Mouse (Mus musculus) liver, embryonic 16.5 days (tissue): ENCODE results near the gene Zkscan3. TPM values are rescaled to one million over a fixed set of nuclear protein-coding genes. Genes with fewer than 3 reads are reported as not detected.
A peak's percentile ranks its signal among the peaks of the same experiment; 100 is the strongest.

Experiments
- ATAC-seq: fragments of 200-750 bp; cut with Nextera tagmentation; 2 replicates; pipeline ENCODE4 v1.8.0; 2017; ENCODE audit warnings: low read depth, mild to moderate bottlenecking, moderate number of reproducible peaks, moderate library complexity
- H3K27ac ChIP-seq: fragments of 300-500 bp; sonication (generic); 2 replicates; pipeline ENCODE4 v1.5.1; 2014; ENCODE audit warnings: mild to moderate bottlenecking, low read length
- H3K27me3 ChIP-seq: fragments of 300-500 bp; sonication (generic); 2 replicates; pipeline ENCODE4 v1.6.1; 2014; ENCODE audit warnings: low read depth, low read length, mixed read lengths; ENCODE audit not compliant: control insufficient read depth, insufficient read depth
- H3K36me3 ChIP-seq: fragments of 300-500 bp; sonication (generic); 2 replicates; pipeline ENCODE4 v1.6.1; 2014; ENCODE audit warnings: mild to moderate bottlenecking; ENCODE audit not compliant: control insufficient read depth, insufficient read depth
- H3K4me1 ChIP-seq: fragments of 300-500 bp; sonication (generic); 2 replicates; pipeline ENCODE4 v1.6.1; 2014; ENCODE audit warnings: low read depth, low read length, mixed read lengths; ENCODE audit not compliant: control insufficient read depth
- H3K4me2 ChIP-seq: fragments of 300-500 bp; sonication (generic); 2 replicates; pipeline ENCODE4 v1.6.1; 2014; ENCODE audit warnings: low read depth, low read length, mixed read lengths
- H3K4me3 ChIP-seq: fragments of 300-500 bp; sonication (generic); 2 replicates; pipeline ENCODE4 v1.5.1; 2014; ENCODE audit warnings: low read depth, mild to moderate bottlenecking, low read length
- H3K9ac ChIP-seq: fragments of 300-500 bp; sonication (generic); 2 replicates; pipeline ENCODE4 v1.6.1; 2014; ENCODE audit warnings: low read depth, low read length
- H3K9me3 ChIP-seq: fragments of 300-500 bp; sonication (generic); replicated peaks from 2 replicates; pipeline ENCODE4 v1.6.1; 2016; ENCODE audit warnings: low read length; ENCODE audit not compliant: control insufficient read depth
- WGBS: fragments of 180-500 bp; shearing (Covaris S2); extraction: QIAGEN DNeasy Blood & Tissue Kit; methylation state at CpG from one replicate; pipeline ENCODE4 v1.1.7; 2014; ENCODE audit not compliant: insufficient replicate concordance; 5-methylcytosine and 5-hydroxymethylcytosine counted together
- microRNA counts: library from miRNA; unstranded; fragments of <30 nt; microRNA quantifications from one replicate; lab custom pipeline; 2016
- microRNA-seq: library from miRNA; unstranded; fragments of <30 nt; microRNA quantifications from one replicate; pipeline ENCODE4, GENCODE M21; 2016
- polyA plus RNA-seq: library from polyadenylated mRNA; unstranded; fragments of >200 nt; fragmentation: Nextera tagmentation; extraction: Ambion mirVana; gene quantifications from 2 replicates; pipeline ENCODE4 v1.2.1, GENCODE M21; 2015

Zkscan3 gene
- polyA plus RNA-seq, 1 experiment from 2014 or later: 30.2 TPM

GRCm38 (mm10) chr13:21366635-21367034, 35.9 kb downstream of the Zkscan3 start:
- no peak overlapping the region for H3K9ac ChIP-seq
- H3K4me2 ChIP-seq: no peak overlapping the region
- H3K4me3 ChIP-seq: no peak overlapping the region
- peaks cover 7% of the 10 kb centered on the region for H3K4me1 ChIP-seq
- no peak overlapping the region for H3K27ac ChIP-seq
- H3K9me3 ChIP-seq: no peaks in the 10 kb centered on the region
- ATAC-seq: no peak
- H3K27me3 ChIP-seq: no peaks in the 10 kb centered on the region
- 59% methylated on average over 6 of the region's 6 CpGs for WGBS
- no peaks in the 10 kb centered on the region; the same call in 1 of the 2 replicates for H3K36me3 ChIP-seq

- Histone ChIP-seq H3K9ac (no peak overlapping the region), H3K9me3 (no peaks in the 10 kb centered on the region)
- no peak for ATAC-seq
These were observed 38.8 kb downstream of the Zkscan3 start for GRCm38 (mm10) chr13:21363719-21364118.

GRCm38 (mm10) chr13:21362621-21363248, 39.8 kb downstream of the Zkscan3 start, which contains the start of gene Zscan12:
Gene Zscan12, plus strand, starts transcription at chr13:21362820.
- Histone ChIP-seq H3K4me3 (peak within 1 kb of the TSS; percentile 94), H3K4me2 (peak within 1 kb of the TSS; percentile 76), H3K27me3 (no peaks in the 10 kb centered on the region), H3K4me1 (peaks cover 7% of the 10 kb centered on the region), H3K36me3 (no peaks in the 10 kb centered on the region), H3K27ac (peak within 1 kb of the TSS; percentile 59), H3K9me3 (no peaks in the 10 kb centered on the region), H3K9ac (peak within 1 kb of the TSS; percentile 86)
- under 1% methylated on average over 29 of the region's 29 CpGs for WGBS
- peak; percentile 100 for ATAC-seq

More at GRCm38 (mm10) chr13:21363719-21364118, 38.8 kb downstream of the Zkscan3 start:
- Histone ChIP-seq H3K4me2 (peak overlapping the region; percentile 76), H3K27me3 (no peaks in the 10 kb centered on the region), H3K4me1 (peaks cover 7% of the 10 kb centered on the region), H3K4me3 (peak overlapping the region; percentile 94), H3K27ac (no peak overlapping the region), H3K36me3 (no peaks in the 10 kb centered on the region; the same call in 1 of the 2 replicates)
- WGBS: 75% methylated on average over 12 of the region's 12 CpGs

GRCm38 (mm10) chr13:21350593-21350992, 52.0 kb downstream of the Zkscan3 start:
- Histone ChIP-seq H3K9ac (no peak overlapping the region), H3K4me2 (no peak overlapping the region), H3K4me3 (no peak overlapping the region), H3K27ac (no peak overlapping the region), H3K9me3 (no peaks in the 10 kb centered on the region), H3K27me3 (no peaks in the 10 kb centered on the region), H3K4me1 (no peaks in the 10 kb centered on the region), H3K36me3 (no peaks in the 10 kb centered on the region)
- no peak for ATAC-seq

- Histone ChIP-seq H3K4me3 (no peak within 1 kb of the TSS), H3K36me3 (no peaks in the 10 kb centered on the region), H3K4me1 (no peaks in the 10 kb centered on the region), H3K27ac (no peak within 1 kb of the TSS), H3K9ac (no peak within 1 kb of the TSS), H3K9me3 (no peaks in the 10 kb centered on the region), H3K27me3 (no peaks in the 10 kb centered on the region), H3K4me2 (no peak within 1 kb of the TSS)
- ATAC-seq: no peak
- WGBS: 38% methylated on average over 1 of the region's 1 CpGs
These were observed 55.9 kb downstream of the Zkscan3 start, which contains the start of gene Olfr1367 for GRCm38 (mm10) chr13:21346610-21347009. Gene Olfr1367, plus strand, starts transcription at chr13:21346910.

MicroRNAs within 50 kb of the gene (microRNA counts, 519-probe panel; counts per million panel counts)
- microRNA mmu-miR-1896 (lab: Ali Mortazavi, UCI): 2,929 counts per million, percentile 81 among the panel's probes with 10 or more counts

Small RNA genes lying within 50 kb of the gene (microRNA-seq; reads per million reads assigned to microRNA genes)
- gene Mir1896 (not detected), gene Mir6942 (not detected)

Other genes starting within 250 kb of the Zkscan3 start
- gene Trim27, start 223.3 kb downstream of the Zkscan3 start, polyA plus RNA-seq: 41.3 and 42.7 TPM in 2 replicates
- gene Gpx5, start 110.0 kb downstream of the Zkscan3 start, polyA plus RNA-seq: not detected in 2 replicates
- not detected in 2 replicates for gene Gpx6, start 90.6 kb downstream of the Zkscan3 start, polyA plus RNA-seq
- not detected in 2 replicates for gene Olfr1367, start 55.8 kb downstream of the Zkscan3 start, polyA plus RNA-seq
- gene Zscan12, start 39.9 kb downstream of the Zkscan3 start, polyA plus RNA-seq: 2.7 and 2.9 TPM in 2 replicates
- gene Pgbd1, start 38.3 kb upstream of the Zkscan3 start, polyA plus RNA-seq: 0.82 and 0.97 TPM in 2 replicates
- 12.0 and 13.3 TPM in 2 replicates for gene Zscan26, start 51.0 kb upstream of the Zkscan3 start, polyA plus RNA-seq
- 0.79 and 1.0 TPM in 2 replicates for gene Nkapl, start 65.8 kb upstream of the Zkscan3 start, polyA plus RNA-seq
- 0.44 TPM in 2 replicates for gene Zkscan4, start 76.2 kb upstream of the Zkscan3 start, polyA plus RNA-seq
- gene Gm10065, start 76.7 kb upstream of the Zkscan3 start, polyA plus RNA-seq: not detected in 2 replicates
- gene AK157302, start 92.5 kb upstream of the Zkscan3 start, polyA plus RNA-seq: 0.62 and 0.70 TPM in 2 replicates
- gene Gm11273, start 98.7 kb upstream of the Zkscan3 start, polyA plus RNA-seq: 4.7 and 5.5 TPM in 2 replicates
- 1.0 and 1.2 TPM in 2 replicates for gene Zkscan8, start 128.4 kb upstream of the Zkscan3 start, polyA plus RNA-seq
- 0.04 TPM in 1 of 2 replicates, not detected in the other for gene Olfr1366, start 140.1 kb upstream of the Zkscan3 start, polyA plus RNA-seq
- gene Olfr1535, start 157.1 kb upstream of the Zkscan3 start, polyA plus RNA-seq: not detected in 2 replicates
- gene Olfr1364, start 179.0 kb upstream of the Zkscan3 start, polyA plus RNA-seq: not detected in 2 replicates
- gene Olfr1362, start 211.3 kb upstream of the Zkscan3 start, polyA plus RNA-seq: not detected in 2 replicates
- gene Olfr11, start 239.8 kb upstream of the Zkscan3 start, polyA plus RNA-seq: not detected in 2 replicates